Mouse (Mus musculus): ENCODE data around the gene Ndufaf7. TPM values are rescaled to one million over a fixed set of nuclear protein-coding genes. Genes with fewer than 3 reads are reported as not detected.

Ndufaf7 gene
- polyA plus RNA-seq, 2 experiments, result 27.8 to 49.7 TPM

DNA sequence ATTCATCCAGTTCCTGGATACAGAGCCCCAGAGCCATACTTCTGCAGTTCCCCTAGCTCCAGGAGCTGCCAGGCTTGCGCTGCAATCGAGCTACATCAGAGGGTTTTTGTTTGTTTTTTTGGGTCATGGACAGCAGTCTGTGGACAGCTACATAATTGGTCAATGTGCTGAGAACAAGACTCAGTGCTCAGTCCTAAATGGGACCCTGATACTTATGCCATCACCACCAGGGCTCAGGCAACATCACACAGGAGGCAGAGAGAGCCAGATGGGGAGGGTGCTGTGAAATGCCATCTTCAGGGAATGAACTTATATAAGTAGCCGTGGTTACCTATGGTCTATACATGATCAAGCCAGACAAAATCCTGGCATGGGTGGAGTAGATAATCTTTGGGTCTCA is 31.6 kb downstream of the Ndufaf7 start:
- DNase-seq (ENCODE audit: low spot score) (no peak), ATAC-seq (ENCODE audit: low FRiP score, low read depth) (no peak)
- no peak overlapping the region for H3K4me3 ChIP-seq (replicated peaks; ENCODE audit: low read length)
- no peak overlapping the region for H3K9ac ChIP-seq (ENCODE audit: low read depth, low read length, severe bottlenecking)
- no peaks in the 10 kb centered on the region for H3K4me1 ChIP-seq (ENCODE audit: control insufficient read depth, insufficient read depth, low read length)
- H3K27me3 ChIP-seq (ENCODE audit: control insufficient read depth, insufficient read depth, low read length), result no peaks in the 10 kb centered on the region
- H3K9me3 ChIP-seq (ENCODE audit: control insufficient read depth, low read length), result no peaks in the 10 kb centered on the region
- no peak overlapping the region for H3K27ac ChIP-seq (replicated peaks; ENCODE audit: low read depth, low read length)
- peaks cover 63% of the 10 kb centered on the region for H3K36me3 ChIP-seq (ENCODE audit: control insufficient read depth, insufficient read depth, low read length)
- WGBS, result 88% methylated on average over 3 of the region's 3 CpGs
- TF ChIP-seq POLR2A (IDR thresholded peaks at IDR 0.05; ENCODE audit: borderline replicate concordance, extremely low read depth, insufficient read depth, insufficient read length), result no peak
- H3K4me2 ChIP-seq (replicated peaks; ENCODE audit: low read depth, low read length, severe bottlenecking), result no peak overlapping the region

DNA sequence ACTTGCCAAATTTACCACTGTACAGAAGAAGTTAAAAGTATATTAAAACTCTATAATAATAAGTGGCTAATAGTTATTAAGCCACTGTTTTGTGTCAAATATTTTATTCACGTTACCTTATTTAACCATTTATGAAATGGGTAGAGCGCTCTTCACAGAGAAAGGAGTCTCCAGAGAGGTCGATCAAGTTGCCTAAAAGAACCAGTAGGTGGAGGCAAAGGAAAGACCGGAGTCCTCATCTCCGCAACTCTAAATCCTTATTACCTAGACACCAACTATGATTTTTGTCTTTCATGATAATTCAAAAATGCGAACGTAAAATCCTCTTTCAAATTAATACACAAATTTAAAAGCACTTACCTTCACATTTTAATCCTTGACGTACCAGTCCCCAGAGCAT is 46.2 kb downstream of the Ndufaf7 start:
- no peaks in the 10 kb centered on the region for H3K4me1 ChIP-seq (ENCODE audit: control insufficient read depth, insufficient read depth, low read length)
- no peak for ATAC-seq (ENCODE audit: low FRiP score, low read depth)
- H3K36me3 ChIP-seq (ENCODE audit: control insufficient read depth, insufficient read depth, low read length), result peaks cover 49% of the 10 kb centered on the region
- no peak for TF ChIP-seq POLR2A (IDR thresholded peaks at IDR 0.05; ENCODE audit: borderline replicate concordance, extremely low read depth, insufficient read depth, insufficient read length)
- no peak for DNase-seq (ENCODE audit: low spot score)
- no peaks in the 10 kb centered on the region for H3K27me3 ChIP-seq (ENCODE audit: control insufficient read depth, insufficient read depth, low read length)
- whole genome bisulfite sequencing, result 94% methylated on average over 8 of the region's 8 CpGs
- no peak overlapping the region for H3K4me3 ChIP-seq (replicated peaks; ENCODE audit: low read length)
- H3K27ac ChIP-seq (replicated peaks; ENCODE audit: low read depth, low read length), result no peak overlapping the region
- no peaks in the 10 kb centered on the region for H3K9me3 ChIP-seq (ENCODE audit: control insufficient read depth, low read length)
- no peak overlapping the region for H3K4me2 ChIP-seq (replicated peaks; ENCODE audit: low read depth, low read length, severe bottlenecking)
- H3K9ac ChIP-seq (ENCODE audit: low read depth, low read length, severe bottlenecking), result no peak overlapping the region

GRCm38 (mm10) chr17:78983736-78984135 is 46.8 kb downstream of the Ndufaf7 start:
- no peak overlapping the region for H3K4me2 ChIP-seq (replicated peaks; ENCODE audit: low read depth, low read length, severe bottlenecking)
- no peak for TF ChIP-seq POLR2A (IDR thresholded peaks at IDR 0.05; ENCODE audit: borderline replicate concordance, extremely low read depth, insufficient read depth, insufficient read length)
- no peaks in the 10 kb centered on the region for H3K9me3 ChIP-seq (ENCODE audit: control insufficient read depth, low read length)
- no peaks in the 10 kb centered on the region for H3K27me3 ChIP-seq (ENCODE audit: control insufficient read depth, insufficient read depth, low read length)
- H3K4me3 ChIP-seq (replicated peaks; ENCODE audit: low read length), result no peak overlapping the region
- H3K4me1 ChIP-seq (ENCODE audit: control insufficient read depth, insufficient read depth, low read length), result no peaks in the 10 kb centered on the region
- no peak overlapping the region for H3K27ac ChIP-seq (replicated peaks; ENCODE audit: low read depth, low read length)
- WGBS, result 85% methylated on average over 3 of the region's 3 CpGs
- DNase-seq (ENCODE audit: low spot score), result no peak
- ATAC-seq (ENCODE audit: low FRiP score, low read depth), result no peak
- peaks cover 49% of the 10 kb centered on the region for H3K36me3 ChIP-seq (ENCODE audit: control insufficient read depth, insufficient read depth, low read length)
- no peak overlapping the region for H3K9ac ChIP-seq (ENCODE audit: low read depth, low read length, severe bottlenecking)

GRCm38 (mm10) chr17:78989015-78989414 is 52.1 kb downstream of the Ndufaf7 start:
- Histone ChIP-seq H3K4me1 (ENCODE audit: control insufficient read depth, insufficient read depth, low read length) (peaks cover 6% of the 10 kb centered on the region; the same call in 1 of the 2 replicates), H3K27me3 (ENCODE audit: control insufficient read depth, insufficient read depth, low read length) (no peaks in the 10 kb centered on the region), H3K27ac (replicated peaks; ENCODE audit: low read depth, low read length) (no peak overlapping the region), H3K9me3 (ENCODE audit: control insufficient read depth, low read length) (no peaks in the 10 kb centered on the region), H3K4me2 (replicated peaks; ENCODE audit: low read depth, low read length, severe bottlenecking) (no peak overlapping the region), H3K36me3 (ENCODE audit: control insufficient read depth, insufficient read depth, low read length) (peaks cover 7% of the 10 kb centered on the region), H3K9ac (ENCODE audit: low read depth, low read length, severe bottlenecking) (no peak overlapping the region), H3K4me3 (replicated peaks; ENCODE audit: low read length) (no peak overlapping the region)
- DNase-seq (ENCODE audit: low spot score) (no peak), ATAC-seq (ENCODE audit: low FRiP score, low read depth) (no peak)
- no peak for TF ChIP-seq POLR2A (IDR thresholded peaks at IDR 0.05; ENCODE audit: borderline replicate concordance, extremely low read depth, insufficient read depth, insufficient read length)
- WGBS, result 75% methylated on average over 8 of the region's 8 CpGs

- Histone ChIP-seq H3K4me1 (ENCODE audit: control insufficient read depth, insufficient read depth, low read length) (peaks cover 9% of the 10 kb centered on the region; the same call in 1 of the 2 replicates), H3K9me3 (ENCODE audit: control insufficient read depth, low read length) (no peaks in the 10 kb centered on the region), H3K4me3 (replicated peaks; ENCODE audit: low read length) (no peak overlapping the region), H3K27ac (replicated peaks; ENCODE audit: low read depth, low read length) (no peak overlapping the region), H3K27me3 (ENCODE audit: control insufficient read depth, insufficient read depth, low read length) (no peaks in the 10 kb centered on the region), H3K4me2 (replicated peaks; ENCODE audit: low read depth, low read length, severe bottlenecking) (no peak overlapping the region), H3K9ac (ENCODE audit: low read depth, low read length, severe bottlenecking) (no peak overlapping the region), H3K36me3 (ENCODE audit: control insufficient read depth, insufficient read depth, low read length) (no peaks in the 10 kb centered on the region)
- WGBS, result 93% methylated on average over 2 of the region's 2 CpGs
- TF ChIP-seq POLR2A (IDR thresholded peaks at IDR 0.05; ENCODE audit: borderline replicate concordance, extremely low read depth, insufficient read depth, insufficient read length), result no peak
- DNase-seq (ENCODE audit: low spot score) (no peak), ATAC-seq (ENCODE audit: low FRiP score, low read depth) (no peak)
Observed at GRCm38 (mm10) chr17:78991549-78991948, 54.6 kb downstream of the Ndufaf7 start.

Measured in limb, embryonic 14.5 days (tissue).